Mouse (Mus musculus) kidney, embryonic 16.5 days (tissue): Measurements from ENCODE around the gene Ahcyl2. TPM values are rescaled to one million over a fixed set of nuclear protein-coding genes. Genes with fewer than 3 reads are reported as not detected.

ENCODE experiments used
- ATAC-seq: fragments of 200-750 bp; cut with Nextera tagmentation; 2 replicates; pipeline ENCODE4 v1.8.0; 2017; ENCODE audit warnings: moderate TSS enrichment; ENCODE audit not compliant: low FRiP score, low TSS enrichment
- H3K27ac ChIP-seq: fragments of 300-500 bp; sonication (generic); 2 replicates; pipeline ENCODE4 v1.5.1; 2014; ENCODE audit warnings: low read length
- H3K27me3 ChIP-seq: fragments of 300-500 bp; sonication (generic); 2 replicates; pipeline ENCODE4 v1.6.1; 2014; ENCODE audit warnings: low read length, control low read depth, mixed read lengths; ENCODE audit not compliant: insufficient read depth
- H3K36me3 ChIP-seq: fragments of 300-500 bp; sonication (generic); 2 replicates; pipeline ENCODE4 v1.6.1; 2014; ENCODE audit warnings: low read length, control low read depth, mixed read lengths; ENCODE audit not compliant: insufficient read depth
- H3K4me1 ChIP-seq: fragments of 300-500 bp; sonication (generic); 2 replicates; pipeline ENCODE4 v1.6.1; 2014; ENCODE audit warnings: low read length, control low read depth, mixed read lengths; ENCODE audit not compliant: insufficient read depth
- H3K4me2 ChIP-seq: fragments of 300-500 bp; sonication (generic); replicated peaks from 2 replicates; pipeline ENCODE4 v1.6.1; 2014; ENCODE audit warnings: low read depth, low read length
- H3K4me3 ChIP-seq: fragments of 300-500 bp; sonication (generic); 2 replicates; pipeline ENCODE4 v1.5.1; 2014; ENCODE audit warnings: mild to moderate bottlenecking, low read length
- H3K9ac ChIP-seq: fragments of 300-500 bp; sonication (generic); replicated peaks from 2 replicates; pipeline ENCODE4 v1.6.1; 2014; ENCODE audit warnings: low read length
- H3K9me3 ChIP-seq: fragments of 300-500 bp; sonication (generic); 2 replicates; pipeline ENCODE4 v1.6.1; 2016; ENCODE audit warnings: low read length, control low read depth
- WGBS: fragments of 180-500 bp; shearing (Covaris S2); extraction: QIAGEN DNeasy Blood & Tissue Kit; methylation state at CpG from one replicate; pipeline ENCODE4 v1.1.7; 2014; 5-methylcytosine and 5-hydroxymethylcytosine counted together
- polyA plus RNA-seq: library from polyadenylated mRNA; unstranded; fragments of >200 nt; fragmentation: Nextera tagmentation; extraction: Ambion mirVana; gene quantifications from 2 replicates; pipeline ENCODE4 v1.2.1, GENCODE M21; 2015

The Ahcyl2 gene
- polyA plus RNA-seq, 1 experiment from 2014 or later = 18.3 TPM

GRCm38 (mm10) chr6:29768791-29769441 lies 1.1 kb downstream of the Ahcyl2 start:
- H3K9me3 ChIP-seq = no peaks in the 10 kb centered on the region
- WGBS = under 1% methylated on average over 50 of the region's 50 CpGs
- H3K27me3 ChIP-seq = no peaks in the 10 kb centered on the region
- no peaks in the 10 kb centered on the region for H3K36me3 ChIP-seq
- peak overlapping the region; percentile 92 for H3K4me3 ChIP-seq
- ATAC-seq = no peak; the same call in 1 of the 2 replicates
- peak overlapping the region; percentile 91 for H3K27ac ChIP-seq
- H3K4me2 ChIP-seq = peak overlapping the region; percentile 78
- H3K4me1 ChIP-seq = peaks cover 10% of the 10 kb centered on the region; the same call in 1 of the 2 replicates
- H3K9ac ChIP-seq = peak overlapping the region; percentile 85

DNA sequence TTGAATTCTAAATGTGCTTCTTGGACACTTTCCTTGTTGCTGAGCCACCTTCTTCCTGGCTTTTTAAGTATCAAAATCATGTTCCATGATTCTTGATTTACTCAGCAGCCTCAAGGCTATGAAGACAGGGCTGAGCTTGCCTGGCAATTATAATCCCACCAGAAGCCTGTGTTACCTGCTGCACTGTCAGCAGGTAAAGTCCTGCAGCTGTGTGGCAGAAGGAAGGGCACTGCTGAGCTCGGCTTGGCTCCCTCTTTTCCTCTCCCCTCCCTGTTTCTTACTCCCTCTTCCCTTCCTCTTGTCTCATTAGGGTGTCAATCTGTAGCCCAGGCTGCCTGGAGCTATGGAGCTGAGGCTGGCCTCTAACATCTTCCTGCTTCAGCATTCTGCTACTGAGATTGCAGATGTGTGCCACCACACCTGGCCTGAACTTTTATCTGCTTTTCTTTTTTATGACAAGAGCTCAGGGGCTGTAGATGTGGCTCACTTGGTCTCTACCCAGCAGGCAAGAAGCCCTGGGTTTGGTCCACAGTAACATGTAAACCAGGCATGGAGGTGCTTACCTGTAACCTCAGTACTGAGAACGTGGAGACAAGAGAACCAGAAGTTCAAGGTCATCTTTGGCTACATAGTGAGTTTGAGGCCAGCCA lies 3.0 kb downstream of the Ahcyl2 start:
- 55% methylated on average over 2 of the region's 2 CpGs for WGBS
- Histone ChIP-seq H3K27ac (no peak overlapping the region), H3K9ac (no peak overlapping the region), H3K36me3 (no peaks in the 10 kb centered on the region), H3K4me2 (no peak overlapping the region), H3K27me3 (no peaks in the 10 kb centered on the region), H3K4me3 (no peak overlapping the region), H3K4me1 (peaks cover 10% of the 10 kb centered on the region; the same call in 1 of the 2 replicates), H3K9me3 (no peaks in the 10 kb centered on the region)
- ATAC-seq = no peak

DNA sequence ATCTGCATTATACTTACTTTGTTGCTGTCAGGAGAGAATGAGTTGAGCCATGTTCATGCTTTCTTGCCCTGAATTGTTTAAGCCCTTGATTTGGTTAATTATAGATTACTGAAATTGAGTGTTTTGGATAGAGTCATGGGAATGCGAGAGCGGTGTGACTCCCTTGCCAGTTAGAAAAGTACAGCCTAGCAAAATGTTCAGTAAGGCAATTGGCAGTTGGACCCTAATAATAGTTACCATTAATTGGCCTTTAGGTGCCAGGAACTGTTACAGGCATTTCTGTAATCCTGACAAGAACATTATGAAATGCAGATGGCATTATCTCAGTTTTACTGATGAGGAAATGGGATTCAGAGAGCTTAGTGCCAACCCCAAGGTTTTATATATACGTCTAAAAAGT lies 4.4 kb downstream of the Ahcyl2 start:
- WGBS = 91% methylated on average over 3 of the region's 3 CpGs
- ATAC-seq = no peak
- peaks cover 10% of the 10 kb centered on the region; the same call in 1 of the 2 replicates for H3K4me1 ChIP-seq
- H3K9me3 ChIP-seq = no peaks in the 10 kb centered on the region
- no peaks in the 10 kb centered on the region for H3K36me3 ChIP-seq
- H3K4me2 ChIP-seq = no peak overlapping the region
- H3K4me3 ChIP-seq = no peak overlapping the region
- no peaks in the 10 kb centered on the region for H3K27me3 ChIP-seq
- no peak overlapping the region for H3K9ac ChIP-seq
- H3K27ac ChIP-seq = no peak overlapping the region

DNA sequence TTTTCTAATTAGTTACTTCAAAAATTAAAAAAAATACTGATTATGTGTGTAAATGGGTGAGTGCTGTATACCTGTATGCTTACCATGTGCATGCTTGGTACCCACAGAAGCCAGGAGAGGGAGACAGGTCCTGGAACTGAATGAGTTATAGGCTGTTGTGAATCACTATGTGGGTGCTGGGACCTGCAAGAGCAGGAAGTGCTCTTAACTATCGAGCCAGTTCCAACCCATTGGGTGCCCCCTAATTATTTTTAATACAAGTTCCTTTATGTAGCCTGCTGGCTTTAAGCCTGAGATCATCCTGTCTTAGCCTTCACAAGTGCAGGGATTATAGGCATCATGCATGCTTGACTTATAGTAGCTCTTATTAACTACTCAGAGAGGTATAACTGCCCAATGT lies 6.3 kb downstream of the Ahcyl2 start:
- Histone ChIP-seq H3K27me3 (no peaks in the 10 kb centered on the region), H3K9ac (no peak overlapping the region), H3K4me1 (peaks cover 8% of the 10 kb centered on the region; the same call in 1 of the 2 replicates), H3K9me3 (no peaks in the 10 kb centered on the region), H3K36me3 (no peaks in the 10 kb centered on the region), H3K4me2 (no peak overlapping the region), H3K27ac (no peak overlapping the region), H3K4me3 (no peak overlapping the region)
- ATAC-seq = no peak
- WGBS = 71% methylated on average over 1 of the region's 1 CpGs

DNA sequence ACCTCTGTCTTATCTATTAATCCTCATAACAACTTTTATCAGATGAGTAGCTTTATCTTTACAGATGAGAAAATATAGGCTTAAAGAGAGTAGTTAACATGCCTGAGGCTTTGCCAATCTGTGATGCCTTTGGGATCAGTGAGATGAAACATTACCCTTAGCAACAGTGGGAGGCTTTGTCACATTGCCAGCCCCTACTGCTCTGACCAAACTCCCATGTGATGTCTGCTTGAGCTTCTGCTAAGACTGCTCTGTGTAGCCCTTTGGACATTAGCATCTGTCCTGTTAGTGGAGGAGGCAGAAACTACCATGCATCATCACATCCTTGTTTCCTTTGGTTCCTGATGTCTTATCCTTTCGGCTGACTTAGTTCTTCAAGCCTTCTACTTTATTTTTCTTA lies 7.8 kb downstream of the Ahcyl2 start:
- Histone ChIP-seq H3K9ac (no peak overlapping the region), H3K27me3 (no peaks in the 10 kb centered on the region), H3K4me1 (no peaks in the 10 kb centered on the region), H3K36me3 (no peaks in the 10 kb centered on the region), H3K4me3 (no peak overlapping the region), H3K27ac (no peak overlapping the region), H3K9me3 (no peaks in the 10 kb centered on the region), H3K4me2 (no peak overlapping the region)
- WGBS = 89% methylated on average over 1 of the region's 1 CpGs
- ATAC-seq = no peak

GRCm38 (mm10) chr6:29776542-29777237 lies 8.9 kb downstream of the Ahcyl2 start:
- 90% methylated on average over 4 of the region's 4 CpGs for WGBS
- ATAC-seq = no peak

GRCm38 (mm10) chr6:29777238-29777555 lies 9.4 kb downstream of the Ahcyl2 start:
- H3K36me3 ChIP-seq = no peaks in the 10 kb centered on the region
- no peaks in the 10 kb centered on the region for H3K27me3 ChIP-seq
- no peaks in the 10 kb centered on the region for H3K9me3 ChIP-seq
- 57% methylated on average over 3 of the region's 3 CpGs for WGBS
- no peak overlapping the region for H3K4me2 ChIP-seq
- ATAC-seq = 0 out of 2 replicates have a peak, but pooled peaks have one; percentile 42
- no peak overlapping the region for H3K9ac ChIP-seq
- H3K4me3 ChIP-seq = no peak overlapping the region
- H3K4me1 ChIP-seq = no peaks in the 10 kb centered on the region
- H3K27ac ChIP-seq = no peak overlapping the region

More at GRCm38 (mm10) chr6:29776542-29777237, 8.9 kb downstream of the Ahcyl2 start:
- no peak overlapping the region for H3K9ac ChIP-seq
- no peaks in the 10 kb centered on the region for H3K9me3 ChIP-seq
- no peaks in the 10 kb centered on the region for H3K27me3 ChIP-seq
- H3K4me1 ChIP-seq = no peaks in the 10 kb centered on the region
- no peak overlapping the region for H3K4me2 ChIP-seq
- no peak overlapping the region for H3K27ac ChIP-seq
- H3K36me3 ChIP-seq = no peaks in the 10 kb centered on the region
- no peak overlapping the region for H3K4me3 ChIP-seq

- Histone ChIP-seq H3K27me3 (no peaks in the 10 kb centered on the region), H3K27ac (no peak overlapping the region), H3K4me2 (no peak overlapping the region), H3K36me3 (no peaks in the 10 kb centered on the region), H3K9me3 (no peaks in the 10 kb centered on the region), H3K4me1 (no peaks in the 10 kb centered on the region), H3K9ac (no peak overlapping the region), H3K4me3 (no peak overlapping the region)
- no peak for ATAC-seq
These were observed 12.3 kb downstream of the Ahcyl2 start for GRCm38 (mm10) chr6:29780082-29780481.

DNA sequence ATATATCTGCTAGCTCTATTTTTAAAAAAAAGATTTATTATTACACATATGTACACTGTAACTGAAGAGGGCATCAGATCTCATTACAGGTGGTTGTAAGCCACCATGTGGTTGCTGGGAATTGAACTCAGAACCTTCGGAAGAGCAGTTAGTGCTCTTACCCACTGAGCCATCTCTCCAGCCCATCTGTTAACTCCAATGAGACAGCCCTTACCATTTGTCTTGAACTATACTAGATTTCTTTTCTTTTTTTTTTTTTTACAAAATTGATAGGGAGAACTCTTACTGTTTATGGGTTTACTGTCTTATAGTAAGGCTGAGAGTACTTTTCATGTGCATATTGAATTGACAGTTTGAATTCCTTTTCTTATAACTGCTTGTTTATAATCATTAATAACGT lies 12.8 kb downstream of the Ahcyl2 start:
- Histone ChIP-seq H3K4me3 (no peak overlapping the region), H3K4me2 (no peak overlapping the region), H3K27me3 (no peaks in the 10 kb centered on the region), H3K9me3 (no peaks in the 10 kb centered on the region), H3K9ac (no peak overlapping the region), H3K27ac (no peak overlapping the region), H3K36me3 (no peaks in the 10 kb centered on the region), H3K4me1 (no peaks in the 10 kb centered on the region)
- ATAC-seq = no peak
- WGBS = 97% methylated on average over 2 of the region's 2 CpGs

DNA sequence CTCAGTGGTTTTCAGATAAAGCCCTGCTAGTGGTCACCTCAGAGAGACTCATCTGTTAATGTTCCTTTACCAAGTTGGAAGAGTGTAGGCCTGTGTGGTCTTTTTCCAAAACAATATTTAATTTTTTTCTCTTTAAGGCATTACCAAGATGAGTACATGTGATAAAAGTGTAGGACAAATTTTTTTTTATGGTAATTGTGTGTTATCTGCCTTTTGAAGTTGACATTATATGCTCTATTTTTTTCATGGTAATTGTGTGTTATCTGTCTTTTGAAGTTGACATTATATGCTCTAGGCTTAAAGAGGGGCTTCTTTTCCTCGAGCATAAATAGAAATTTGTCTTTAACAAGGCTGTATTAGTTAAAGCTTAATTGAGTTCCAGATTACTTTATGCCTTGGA lies 14.4 kb downstream of the Ahcyl2 start:
- Histone ChIP-seq H3K4me2 (no peak overlapping the region), H3K4me3 (no peak overlapping the region), H3K4me1 (no peaks in the 10 kb centered on the region), H3K9me3 (no peaks in the 10 kb centered on the region), H3K9ac (no peak overlapping the region), H3K27me3 (no peaks in the 10 kb centered on the region), H3K27ac (no peak overlapping the region), H3K36me3 (no peaks in the 10 kb centered on the region)
- no peak for ATAC-seq
- WGBS = 66% methylated on average over 1 of the region's 1 CpGs
